Mouse (Mus musculus) MEL (cell line): ENCODE measurements around the gene Taok2. TPM values are rescaled to one million over a fixed set of nuclear protein-coding genes. Genes with fewer than 3 reads are reported as not detected.

Source experiments
- DNase-seq: peaks from one replicate; pipeline ENCODE4 v3.0.0; 2011; ENCODE audit warnings: low read depth, low spot score
- H3K27ac ChIP-seq: 2 replicates; pipeline ENCODE4 v1.5.1; 2012; ENCODE audit warnings: low read depth, mild to moderate bottlenecking, control low read depth, low read length, moderate library complexity; ENCODE audit not compliant: control insufficient read depth
- H3K27me3 ChIP-seq, 2 experiments: fragments of 150-350 bp in 1 of 2; sonication (generic) in 1 of 2; 2 replicates each; pipeline ENCODE4 v1.6.1; 2012; ENCODE audit warnings: low read length in 2 of 2, mild to moderate bottlenecking in 2 of 2, improper control_type of control experiment in 1 of 2, moderate library complexity in 1 of 2; ENCODE audit not compliant: insufficient read depth in 2 of 2, control insufficient read depth in 1 of 2
- H3K36me3 ChIP-seq, 2 experiments: 2 replicates each; pipeline ENCODE4 v1.6.1; 2012 to 2014; ENCODE audit warnings: low read length in 2 of 2, improper control_type of control experiment in 1 of 2, inconsistent platforms in 1 of 2, mild to moderate bottlenecking in 1 of 2; ENCODE audit not compliant: insufficient read depth in 2 of 2, control insufficient read depth in 1 of 2
- H3K4me1 ChIP-seq, 2 experiments: fragments of 150-350 bp in 1 of 2; sonication (generic) in 1 of 2; 2 replicates each; pipeline ENCODE4 v1.6.1; 2012; ENCODE audit warnings: low read length in 2 of 2, improper control_type of control experiment in 1 of 2, mild to moderate bottlenecking in 1 of 2; ENCODE audit not compliant: insufficient read depth in 2 of 2, control insufficient read depth in 1 of 2
- H3K4me3 ChIP-seq, 2 experiments: fragments of 150-350 bp in 1 of 2; sonication (generic) in 1 of 2; 2 replicates each; pipeline ENCODE4 v1.5.1; 2012; ENCODE audit warnings: low read depth in 2 of 2, low read length in 2 of 2, mild to moderate bottlenecking in 2 of 2, moderate library complexity in 2 of 2, control low read depth in 1 of 2, improper control_type of control experiment in 1 of 2; ENCODE audit not compliant: control insufficient read depth in 1 of 2, insufficient read depth in 1 of 2
- H3K79me2 ChIP-seq: 2 replicates; pipeline ENCODE4 v1.6.1; 2012; ENCODE audit warnings: mild to moderate bottlenecking, low read length, moderate library complexity; ENCODE audit not compliant: control insufficient read depth, poor library complexity, insufficient read depth
- H3K9ac ChIP-seq: 2 replicates; pipeline ENCODE4 v1.6.1; 2012; ENCODE audit warnings: low read depth, mild to moderate bottlenecking, control low read depth, low read length, moderate library complexity; ENCODE audit not compliant: control insufficient read depth, poor library complexity, severe bottlenecking
- H3K9me3 ChIP-seq: fragments of 150-350 bp; sonication (generic); replicated peaks from 2 replicates; pipeline ENCODE4 v1.6.1; 2012; ENCODE audit warnings: mild to moderate bottlenecking, low read length, improper control_type of control experiment, moderate library complexity; ENCODE audit not compliant: insufficient read depth
- CHD2 ChIP-seq: IDR thresholded peaks from 2 replicates; pipeline ENCODE4 v1.6.1; 2011; ENCODE audit warnings: low read length, improper control_type of control experiment
- CTCF ChIP-seq, 3 experiments: IDR thresholded peaks in 2 of 3; conservative IDR thresholded peaks in 1 of 3; 2 replicates each; pipeline ENCODE4 v1.5.1; 2011 to 2012; ENCODE audit warnings: low read length in 3 of 3, low read depth in 2 of 3, mild to moderate bottlenecking in 2 of 3, improper control_type of control experiment in 1 of 3, inconsistent platforms in 1 of 3, mixed read lengths in 1 of 3, moderate library complexity in 1 of 3; ENCODE audit not compliant: control insufficient read depth in 1 of 3, insufficient read depth in 1 of 3, poor library complexity in 1 of 3, severe bottlenecking in 1 of 3
- E2F4 ChIP-seq: IDR thresholded peaks from 2 replicates; pipeline ENCODE4 v1.6.1; 2011; ENCODE audit warnings: low read depth, low read length, improper control_type of control experiment, borderline replicate concordance
- HCFC1 ChIP-seq: IDR thresholded peaks from 2 replicates; pipeline ENCODE4 v1.6.1; 2012; ENCODE audit warnings: low read depth, mild to moderate bottlenecking, inconsistent platforms, low read length, improper control_type of control experiment, moderate library complexity
- MAFK ChIP-seq: IDR thresholded peaks from 2 replicates; pipeline ENCODE4 v1.6.1; 2011; ENCODE audit warnings: low read depth, mild to moderate bottlenecking, low read length, improper control_type of control experiment, borderline replicate concordance
- MAX ChIP-seq: IDR thresholded peaks from 2 replicates; pipeline ENCODE4 v1.6.1; 2011; ENCODE audit warnings: low read length, improper control_type of control experiment
- MXI1 ChIP-seq: IDR thresholded peaks from 2 replicates; pipeline ENCODE4 v1.6.1; 2011; ENCODE audit warnings: mild to moderate bottlenecking, low read depth, low read length, improper control_type of control experiment
- MYC ChIP-seq: IDR thresholded peaks from 2 replicates; pipeline ENCODE4 v1.6.1; 2011; ENCODE audit warnings: low read depth, mild to moderate bottlenecking, low read length, improper control_type of control experiment, moderate library complexity
- NELFE ChIP-seq: IDR thresholded peaks from 2 replicates; pipeline ENCODE4 v1.6.1; 2011; ENCODE audit warnings: low read depth, low read length, improper control_type of control experiment
- NRF1 ChIP-seq: IDR thresholded peaks from 2 replicates; pipeline ENCODE4 v1.6.1; 2014; ENCODE audit warnings: low read depth, mild to moderate bottlenecking, inconsistent platforms, low read length, improper control_type of control experiment, moderate library complexity; ENCODE audit not compliant: poor library complexity, insufficient read depth, severe bottlenecking
- POLR2A ChIP-seq, 2 experiments: IDR thresholded peaks; 2 replicates each; pipeline ENCODE4 v1.6.1; 2011 to 2012; ENCODE audit warnings: low read length in 2 of 2, mild to moderate bottlenecking in 2 of 2, control low read depth in 1 of 2, improper control_type of control experiment in 1 of 2, low read depth in 1 of 2, moderate library complexity in 1 of 2; ENCODE audit not compliant: control insufficient read depth in 1 of 2, insufficient read depth in 1 of 2, poor library complexity in 1 of 2
- POLR2AphosphoS2 ChIP-seq: IDR thresholded peaks from 2 replicates; pipeline ENCODE4 v1.6.1; 2011; ENCODE audit warnings: low read length, improper control_type of control experiment
- RAD21 ChIP-seq: IDR thresholded peaks from 2 replicates; pipeline ENCODE4 v1.6.1; 2011; ENCODE audit warnings: mild to moderate bottlenecking, low read depth, low read length, improper control_type of control experiment
- SIN3A ChIP-seq: IDR thresholded peaks from 2 replicates; pipeline ENCODE4 v1.6.1; 2012; ENCODE audit warnings: low read length, improper control_type of control experiment, inconsistent platforms
- SMC3 ChIP-seq: IDR thresholded peaks from 2 replicates; pipeline ENCODE4 v1.6.1; 2011; ENCODE audit warnings: low read depth, low read length, improper control_type of control experiment
- TBP ChIP-seq: IDR thresholded peaks from 2 replicates; pipeline ENCODE4 v1.8.0; 2011; ENCODE audit warnings: low read depth, low read length, improper control_type of control experiment
- USF1 ChIP-seq: IDR thresholded peaks from 2 replicates; pipeline ENCODE4 v1.6.1; 2014; ENCODE audit warnings: low read depth, mild to moderate bottlenecking, inconsistent platforms, low read length, improper control_type of control experiment, moderate library complexity
- USF2 ChIP-seq, 2 experiments: IDR thresholded peaks; 2 replicates each; pipeline ENCODE4 v1.6.1; 2011 to 2012; ENCODE audit warnings: improper control_type of control experiment in 2 of 2, low read length in 2 of 2, borderline replicate concordance in 1 of 2, inconsistent platforms in 1 of 2, low read depth in 1 of 2, mild to moderate bottlenecking in 1 of 2; ENCODE audit not compliant: insufficient read depth in 1 of 2
- ZC3H11A ChIP-seq: IDR thresholded peaks from 2 replicates; pipeline ENCODE4 v1.6.1; 2012; ENCODE audit warnings: low read depth, mild to moderate bottlenecking, inconsistent platforms, low read length, improper control_type of control experiment
- ZMIZ1 ChIP-seq: IDR thresholded peaks from 2 replicates; pipeline ENCODE4 v1.6.1; 2012; ENCODE audit warnings: low read depth, mild to moderate bottlenecking, inconsistent platforms, low read length, improper control_type of control experiment, moderate library complexity
- ZNF384 ChIP-seq: IDR thresholded peaks from 2 replicates; pipeline ENCODE4 v1.6.1; 2012; ENCODE audit warnings: low read depth, mild to moderate bottlenecking, inconsistent platforms, low read length, improper control_type of control experiment
- polyA plus RNA-seq, 2 experiments: library from polyadenylated mRNA; stranded (reverse) in 1 of 2; unstranded in 1 of 2; fragments of >175 nt in 1 of 2; fragments of >200 nt in 1 of 2; gene quantifications; 2 replicates each; pipeline versions ENCODE4 v1.2.1 to v1.2.4; 2012; ENCODE audit warnings: low replicate concordance in 2 of 2, low read depth in 1 of 2; ENCODE audit not compliant: insufficient read length in 2 of 2, insufficient read depth in 1 of 2, missing spikeins in 1 of 2
- total RNA-seq: library from RNA; depleted of rRNA; stranded (reverse); fragments of 300-350 nt; gene quantifications from 2 replicates; pipeline ENCODE4 v1.2.3, GENCODE M21; 2012

Taok2 gene
- total and polyA plus RNA-seq, 3 experiments, result 29.0 to 52.3 (median 34.2) TPM

- H3K9ac ChIP-seq, result peak within 1 kb of the TSS; percentile 89
- peak; percentile 87 for TF ChIP-seq MXI1
- TF ChIP-seq CTCF (IDR thresholded peaks at IDR 0.05 in 2 of 3, conservative IDR thresholded peaks at IDR 0.05 in 1 of 3; ENCODE audit: control insufficient read depth in 1 of 3, insufficient read depth in 1 of 3, low read depth in 2 of 3, low read length in 3 of 3, poor library complexity in 1 of 3, severe bottlenecking in 1 of 3), result no peak
- TF ChIP-seq USF2 (IDR thresholded peaks at IDR 0.05; ENCODE audit: borderline replicate concordance in 1 of 2, insufficient read depth in 1 of 2, low read depth in 1 of 2, low read length in 2 of 2), result no peak
- TF ChIP-seq ZC3H11A, result no peak
- TF ChIP-seq POLR2A (IDR thresholded peaks at IDR 0.05; ENCODE audit: control insufficient read depth in 1 of 2, insufficient read depth in 1 of 2, low read depth in 1 of 2, low read length in 2 of 2, poor library complexity in 1 of 2), result peak; percentile 55 to 69; a peak in 3 of 4 replicates
- peak; percentile 44; the same call in 1 of the 2 replicates for TF ChIP-seq USF1
- TF ChIP-seq SIN3A, result peak; percentile 31; the same call in 1 of the 2 replicates
- TF ChIP-seq RAD21, result no peak
- TF ChIP-seq MAFK, result no peak
- no peak for TF ChIP-seq SMC3
- peak; percentile 60; the same call in 1 of the 2 replicates for TF ChIP-seq POLR2AphosphoS2
- 0 out of 2 replicates have a peak, but pooled peaks have one; percentile 20 for TF ChIP-seq ZMIZ1
- peak; percentile 89 for TF ChIP-seq MAX
- TF ChIP-seq E2F4, result peak; percentile 77; the same call in 1 of the 2 replicates
- peak; percentile 39 for TF ChIP-seq NELFE
- no peak for TF ChIP-seq CHD2
- peak; percentile 91 for TF ChIP-seq MYC
- TF ChIP-seq ZNF384, result peak; percentile 67
- TF ChIP-seq HCFC1, result no peak; the same call in 1 of the 2 replicates
- peak; percentile 68; the same call in 1 of the 2 replicates for TF ChIP-seq TBP
- peak; percentile 87 for TF ChIP-seq NRF1
- no peaks in the 10 kb centered on the region for H3K9me3 ChIP-seq
- H3K4me1 ChIP-seq, result peaks cover 2 to 19% of the 10 kb centered on the region in 2 experiments; a peak in 3 of 4 replicates
- DNase-seq, result peak; percentile 95
- H3K27ac ChIP-seq, result peak within 1 kb of the TSS; percentile 92
- H3K4me3 ChIP-seq, result peak within 1 kb of the TSS; percentile 53 to 83
- H3K27me3 ChIP-seq, result no peaks in the 10 kb centered on the region
- H3K36me3 ChIP-seq, result peaks cover 1 to 22% of the 10 kb centered on the region in 2 experiments
- peaks cover 26% of the 10 kb centered on the region for H3K79me2 ChIP-seq
These were observed 22.2 kb downstream of the Taok2 start, which contains the start of gene Ino80e for GRCm38 (mm10) chr7:126862147-126862784. Ino80e (minus strand) TSS chr7:126862377.
